Mouse (Mus musculus) kidney, postnatal 14 days (tissue): Measurements from ENCODE around the gene Chst11.
"Not testable (repeated sequence)": the region's sequence is repeated elsewhere in the genome, so short reads cannot be mapped to it uniquely, and the experiment has no call there.

ENCODE experiments used
- DNase-seq: peaks from one replicate; pipeline ENCODE4 v3.0.0; 2022; ENCODE audit warnings: mixed read lengths

Gene Chst11

DNA sequence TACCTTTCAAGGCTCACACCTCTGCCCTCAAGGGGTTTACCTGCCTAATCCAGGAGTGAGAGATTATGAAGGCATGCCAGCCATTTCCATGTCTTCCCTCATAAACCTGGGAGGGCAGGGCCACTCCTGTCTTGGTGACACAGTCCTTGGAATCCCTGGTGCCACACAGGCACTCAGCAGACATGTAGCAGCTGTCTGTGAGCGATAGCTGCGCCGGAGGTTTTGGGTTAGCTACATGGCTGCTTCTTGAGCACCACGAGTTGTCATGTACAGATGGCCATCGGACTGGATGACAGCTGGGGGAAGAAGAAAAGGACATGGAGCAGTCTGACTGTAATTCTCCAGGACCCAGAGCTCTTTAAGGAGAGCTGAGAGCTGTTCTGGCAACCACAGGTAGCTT, 129.3 kb downstream of the Chst11 start:
- no peak for DNase-seq

DNA sequence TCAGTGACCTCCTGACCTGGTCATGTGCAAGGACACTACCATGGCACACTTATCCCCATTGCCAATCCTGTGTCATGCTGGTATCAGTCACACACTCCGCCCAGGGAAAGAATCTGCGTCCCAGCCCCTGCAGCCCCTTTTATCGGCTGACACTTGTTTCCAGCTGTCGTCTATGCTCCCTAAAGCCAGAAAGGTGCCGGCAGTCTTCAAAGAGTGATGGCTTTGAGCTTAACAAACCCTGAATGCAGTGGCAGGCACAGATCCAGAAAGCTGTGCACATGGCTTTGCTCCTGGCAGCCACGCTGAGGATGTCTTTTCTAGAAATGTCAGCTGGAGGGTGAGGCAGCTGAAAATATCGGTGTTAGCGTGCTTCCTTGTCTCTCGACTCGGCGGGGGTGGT, 131.6 kb downstream of the Chst11 start:
- DNase-seq, result peak; percentile 27

DNA sequence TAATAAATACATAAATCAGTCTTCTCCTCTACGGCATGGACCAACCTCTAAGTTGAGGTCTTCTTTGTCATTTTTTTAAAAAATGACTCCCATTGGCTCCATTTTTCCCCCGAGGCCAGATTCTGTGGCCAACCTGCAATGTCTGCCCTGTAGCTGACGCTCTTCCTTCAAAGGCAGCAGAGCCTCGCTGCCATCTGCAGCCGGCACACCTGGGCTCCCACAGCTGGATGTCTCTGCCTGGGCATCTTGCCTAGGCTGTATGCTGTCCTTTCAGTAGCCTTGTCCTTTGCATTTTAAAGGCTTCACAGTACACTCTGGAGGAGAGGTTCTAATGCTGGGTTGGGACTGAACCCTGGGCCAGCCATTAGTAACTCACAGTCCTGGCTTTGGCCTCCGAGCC, 132.6 kb downstream of the Chst11 start:
- DNase-seq, result no peak

DNA sequence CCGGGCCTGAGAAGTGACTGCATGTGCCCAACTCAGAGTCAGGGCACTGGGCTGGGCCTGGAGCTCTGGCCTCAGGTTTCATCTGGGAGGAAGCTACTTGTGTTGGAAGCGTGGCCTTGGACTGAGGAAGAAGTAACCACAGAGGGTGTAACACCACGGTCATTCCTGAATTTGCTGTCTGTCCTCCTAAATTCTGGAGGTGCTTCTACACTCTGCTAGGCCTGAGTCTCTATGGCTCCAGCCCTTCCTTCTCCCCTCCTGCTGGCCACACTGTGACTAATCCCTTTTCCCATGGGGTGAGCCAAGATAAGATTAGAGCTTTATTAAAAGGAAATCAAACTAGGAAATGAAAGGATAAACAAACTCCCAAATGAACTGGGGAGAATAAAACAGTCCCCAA, 133.3 kb downstream of the Chst11 start:
- DNase-seq, result no peak

- DNase-seq, result no peak
Observed at GRCm38 (mm10) chr10:83119016-83119415, 133.7 kb downstream of the Chst11 start.

DNA sequence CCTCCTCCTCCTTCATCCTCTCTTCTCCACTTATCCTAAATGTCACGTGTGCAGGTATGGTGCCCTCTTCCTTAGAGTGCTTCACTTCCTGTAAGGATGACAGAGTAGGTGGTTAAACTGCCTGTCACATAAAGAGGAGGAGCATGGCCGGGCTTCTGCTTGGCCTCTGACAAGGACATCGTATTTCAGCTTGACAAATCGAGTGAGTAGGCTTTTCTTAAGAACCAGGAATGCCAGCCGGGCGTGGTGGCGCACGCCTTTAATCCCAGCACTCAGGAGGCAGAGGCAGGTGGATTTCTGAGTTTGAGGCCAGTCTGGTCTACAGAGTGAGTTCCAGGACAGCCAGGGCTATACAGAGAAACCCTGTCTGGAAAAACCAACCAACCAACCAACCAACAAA, 134.2 kb downstream of the Chst11 start:
- not testable (repeated sequence) for DNase-seq

DNA sequence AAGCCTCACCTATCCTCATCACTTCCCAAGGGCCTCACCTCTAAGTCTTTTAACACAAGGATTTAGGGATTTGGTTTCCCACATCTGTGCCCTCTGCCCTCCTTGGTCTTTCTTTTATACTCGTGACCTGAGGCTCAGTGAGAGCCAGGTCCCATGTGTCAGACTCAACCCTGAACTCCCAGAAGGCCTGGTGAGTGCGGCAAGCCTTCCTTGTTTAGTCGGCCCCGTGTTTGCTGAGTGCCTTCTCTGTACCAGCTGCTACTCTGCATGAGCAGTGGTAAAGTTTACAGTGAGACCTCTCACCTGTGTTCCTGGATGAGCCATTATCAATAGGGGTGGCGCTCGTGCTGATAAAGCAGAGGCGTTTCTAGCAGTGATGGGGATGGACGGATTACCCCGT, 134.6 kb downstream of the Chst11 start:
- no peak for DNase-seq

DNA sequence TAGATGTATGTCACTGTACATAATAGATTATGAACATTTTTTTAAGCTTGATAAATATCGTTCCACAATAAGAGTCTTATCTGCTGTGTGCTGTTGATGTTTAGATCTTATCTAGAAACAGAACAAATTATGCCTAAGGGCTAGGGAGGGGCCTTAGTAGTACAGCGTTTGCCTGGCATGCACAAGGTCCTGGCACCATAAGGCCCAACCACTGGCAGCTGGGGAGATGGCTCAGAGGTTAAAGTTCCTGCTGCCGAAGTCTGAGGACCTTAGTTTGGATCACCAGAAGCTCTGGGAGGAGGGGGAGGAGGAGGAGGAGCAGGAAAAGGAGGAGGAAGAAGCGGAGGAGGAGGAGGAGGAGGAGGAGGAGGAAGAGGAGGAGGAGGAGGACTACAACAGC, 135.6 kb downstream of the Chst11 start:
- DNase-seq, result no peak

- no peak for DNase-seq
Observed at GRCm38 (mm10) chr10:83124560-83124959, 139.3 kb downstream of the Chst11 start.

- DNase-seq, result peak; percentile 47
Observed at GRCm38 (mm10) chr10:83126447-83126846, 141.1 kb downstream of the Chst11 start.

DNA sequence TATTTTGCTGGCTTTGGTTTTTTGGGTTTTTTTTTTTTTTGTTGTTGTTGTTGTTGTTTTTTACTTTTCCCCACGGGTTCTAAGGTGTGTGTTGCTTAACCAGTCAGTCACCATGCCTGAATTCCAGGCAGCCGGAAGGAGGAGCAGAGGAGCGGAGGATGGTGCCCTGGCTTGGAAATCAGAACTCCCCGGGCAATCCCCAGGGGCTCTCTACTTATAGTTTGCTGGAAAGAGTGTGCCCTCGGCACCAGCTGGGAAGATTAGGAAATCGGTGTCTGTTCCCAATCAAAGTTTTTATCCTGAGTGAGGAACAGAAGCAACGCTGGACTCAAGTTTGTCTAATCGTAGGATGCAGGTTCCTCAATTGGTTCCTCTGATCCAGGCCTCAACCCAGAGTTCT, 143.1 kb downstream of the Chst11 start:
- DNase-seq, result no peak

- no peak for DNase-seq
Observed at GRCm38 (mm10) chr10:83129624-83130218, 144.4 kb downstream of the Chst11 start.

DNA sequence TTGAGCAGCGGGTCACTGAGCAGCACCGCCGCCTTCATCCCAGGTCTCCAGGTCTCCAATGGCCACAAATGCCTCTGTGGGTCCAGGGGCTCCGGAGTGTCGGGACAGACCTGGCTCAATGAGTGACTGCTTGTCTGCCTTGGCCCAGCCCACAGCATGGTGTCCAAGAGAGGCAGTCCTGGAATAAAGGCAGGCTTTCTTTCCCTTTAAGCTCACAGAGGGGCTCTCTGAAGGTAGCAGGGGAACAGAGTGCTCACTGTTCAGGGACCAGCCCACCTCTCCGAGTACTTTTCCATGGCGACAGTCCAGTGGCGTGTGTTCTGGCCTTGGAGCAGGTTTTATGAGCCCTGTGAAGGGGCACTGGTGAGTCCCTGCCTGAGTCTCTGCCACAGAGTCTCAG, 145.3 kb downstream of the Chst11 start:
- DNase-seq, result peak; percentile 17

DNA sequence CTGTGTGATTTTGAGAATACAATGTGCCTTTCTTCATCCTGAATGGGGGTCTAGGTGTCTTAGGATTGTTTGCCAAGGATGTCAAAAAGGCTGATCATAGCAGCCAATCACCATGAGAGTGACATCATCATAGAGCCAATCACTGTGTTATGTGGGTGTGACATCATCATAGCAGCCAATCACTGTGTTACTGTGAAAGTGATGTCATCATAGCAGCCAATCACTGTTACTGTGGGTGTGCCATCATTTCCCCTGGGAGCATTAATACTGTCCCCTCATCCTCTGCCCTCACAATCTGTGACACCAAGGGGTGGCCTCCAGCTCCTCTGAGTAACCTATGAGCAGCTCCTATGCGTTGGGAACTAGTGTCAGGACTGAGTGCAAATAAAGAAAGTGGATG, 146.6 kb downstream of the Chst11 start:
- DNase-seq, result no peak

DNA sequence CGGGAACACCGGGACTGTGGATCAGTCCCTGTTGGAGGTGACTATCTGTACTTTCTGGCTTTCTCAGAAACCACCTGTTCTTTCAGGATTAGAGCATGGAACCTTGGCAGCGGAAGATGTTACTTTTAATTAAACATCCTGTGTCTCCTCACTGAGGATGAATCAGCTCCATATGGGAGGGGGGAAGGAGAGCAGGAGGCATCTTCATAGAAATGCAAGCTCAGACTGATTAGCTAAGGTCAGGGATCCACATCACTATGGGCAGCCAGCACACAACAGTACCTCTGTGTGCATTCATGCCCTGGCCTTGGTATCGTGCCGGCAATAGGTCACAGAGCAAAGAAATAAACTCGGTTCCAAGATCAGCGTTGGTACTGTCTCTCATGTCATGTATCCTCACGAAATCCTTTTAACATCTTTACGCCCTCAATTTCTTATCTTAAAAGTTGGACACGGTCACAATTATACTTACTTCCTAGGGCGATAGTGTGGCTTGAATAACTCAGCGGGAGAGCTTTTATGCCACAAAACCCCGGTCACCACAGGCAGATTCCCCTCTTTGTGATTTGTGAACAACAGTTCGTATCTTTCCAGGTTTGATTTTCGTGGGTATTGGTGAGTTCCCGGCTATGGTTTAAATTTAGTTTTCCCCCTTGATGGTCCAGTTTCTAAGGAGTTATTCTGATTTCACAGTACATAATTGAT, 148.7 kb downstream of the Chst11 start:
- DNase-seq, result no peak

GRCm38 (mm10) chr10:83134896-83135295, 149.6 kb downstream of the Chst11 start:
- no peak for DNase-seq

- no peak for DNase-seq
Observed at GRCm38 (mm10) chr10:83135963-83136362, 150.7 kb downstream of the Chst11 start.

DNA sequence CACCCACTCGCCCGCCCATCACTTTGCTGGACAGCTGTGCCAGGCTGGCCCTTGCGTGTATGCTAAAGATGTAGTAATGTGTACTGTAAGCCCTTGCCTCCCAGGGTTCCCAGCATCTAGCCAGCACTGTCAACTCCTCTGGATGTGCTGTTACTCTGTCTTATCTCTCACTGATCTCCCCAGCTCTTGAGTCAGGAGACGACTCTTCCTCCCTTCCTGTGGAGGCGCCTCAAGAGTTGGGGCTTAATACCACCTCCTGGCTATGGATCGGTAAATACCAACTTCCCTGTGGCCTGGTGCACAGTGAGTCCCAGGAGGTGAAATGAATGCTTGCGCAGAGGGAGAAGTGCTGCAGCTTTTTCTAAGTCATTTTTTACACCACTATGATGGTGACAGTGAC, 151.8 kb downstream of the Chst11 start:
- DNase-seq, result no peak

DNA sequence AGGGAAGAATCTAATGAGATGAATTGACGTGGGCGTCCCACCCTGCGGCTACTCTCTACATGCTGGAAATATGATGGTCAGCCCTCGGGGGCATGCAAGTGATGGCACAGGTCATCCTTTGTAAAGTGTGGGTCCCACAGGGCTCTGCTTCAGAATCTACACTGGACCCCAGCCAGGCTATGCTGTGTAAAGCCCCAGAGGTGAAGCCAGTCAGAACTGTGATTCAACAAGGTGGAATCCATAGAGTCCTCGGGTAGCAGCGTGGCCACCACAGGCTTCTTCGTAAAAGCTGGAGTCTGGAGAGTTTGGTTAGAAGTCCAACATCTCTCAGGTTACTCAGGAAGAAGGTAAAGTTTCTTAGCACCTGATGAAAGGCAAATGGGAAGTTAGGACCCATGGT, 154.0 kb downstream of the Chst11 start:
- no peak for DNase-seq

GRCm38 (mm10) chr10:83140258-83140936, 155.1 kb downstream of the Chst11 start:
- no peak for DNase-seq

DNA sequence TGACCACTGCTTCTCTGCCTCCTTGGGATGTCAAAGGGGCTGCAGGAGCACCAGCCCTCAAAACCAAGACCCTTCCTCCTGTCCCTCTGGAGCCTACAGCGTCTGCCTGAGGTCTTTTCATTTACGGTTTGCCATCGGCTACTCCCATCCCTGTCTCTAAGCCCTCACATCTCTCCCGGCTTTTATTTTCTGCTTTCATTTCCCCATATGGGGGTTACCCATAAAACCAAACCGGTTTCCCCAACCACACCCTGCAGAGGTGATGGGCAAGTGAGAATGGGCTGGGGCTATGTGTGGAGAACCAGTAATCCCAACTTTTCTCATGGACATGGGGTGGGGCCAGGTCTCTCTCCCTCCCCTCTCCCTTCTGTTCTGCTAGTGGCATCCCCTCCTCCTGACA, 156.1 kb downstream of the Chst11 start:
- DNase-seq, result no peak

DNA sequence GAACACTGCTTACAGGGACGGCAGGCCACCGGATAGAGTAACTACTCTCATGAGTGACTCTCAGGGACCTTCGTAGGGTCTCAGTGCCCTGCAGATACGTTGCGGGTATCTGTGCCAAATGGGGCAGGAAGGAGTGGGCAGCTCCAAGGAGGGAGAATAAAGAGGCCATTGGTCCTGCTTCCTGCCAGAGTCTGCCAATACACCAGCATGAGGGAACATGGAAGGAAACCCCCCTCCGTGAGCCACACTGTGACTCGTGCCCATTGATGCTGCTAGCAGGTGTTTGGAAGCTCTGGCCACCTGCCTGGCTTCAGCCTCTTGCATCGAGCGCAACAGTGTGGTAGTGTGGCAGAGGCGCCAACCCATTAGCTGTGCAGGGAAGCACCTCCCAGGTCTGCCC, 157.8 kb downstream of the Chst11 start:
- no peak for DNase-seq

- peak; percentile 45 for DNase-seq
Observed at GRCm38 (mm10) chr10:83145836-83146235, 160.5 kb downstream of the Chst11 start.
